Mouse (Mus musculus): ENCODE data around the gene Meis2. TPM values are rescaled to one million over a fixed set of nuclear protein-coding genes. Genes with fewer than 3 reads are reported as not detected.

Gene Meis2
- polyA plus RNA-seq, 1 experiment, result not detected

- TF ChIP-seq CTCF (IDR thresholded peaks at IDR 0.05; ENCODE audit: low read depth, low read length) (no peak), POLR2A (IDR thresholded peaks at IDR 0.05; ENCODE audit: borderline replicate concordance, low read depth, low read length) (no peak)
- Histone ChIP-seq H3K4me1 (ENCODE audit: control insufficient read depth, insufficient read depth, low read length) (no peaks in the 10 kb centered on the region), H3K4me3 (ENCODE audit: insufficient read depth, low read length) (no peak overlapping the region), H3K27ac (ENCODE audit: insufficient read depth, low read depth, low read length) (no peak overlapping the region)
Observed at GRCm38 (mm10) chr2:115883520-115883919, 182.1 kb downstream of the Meis2 start.

DNA sequence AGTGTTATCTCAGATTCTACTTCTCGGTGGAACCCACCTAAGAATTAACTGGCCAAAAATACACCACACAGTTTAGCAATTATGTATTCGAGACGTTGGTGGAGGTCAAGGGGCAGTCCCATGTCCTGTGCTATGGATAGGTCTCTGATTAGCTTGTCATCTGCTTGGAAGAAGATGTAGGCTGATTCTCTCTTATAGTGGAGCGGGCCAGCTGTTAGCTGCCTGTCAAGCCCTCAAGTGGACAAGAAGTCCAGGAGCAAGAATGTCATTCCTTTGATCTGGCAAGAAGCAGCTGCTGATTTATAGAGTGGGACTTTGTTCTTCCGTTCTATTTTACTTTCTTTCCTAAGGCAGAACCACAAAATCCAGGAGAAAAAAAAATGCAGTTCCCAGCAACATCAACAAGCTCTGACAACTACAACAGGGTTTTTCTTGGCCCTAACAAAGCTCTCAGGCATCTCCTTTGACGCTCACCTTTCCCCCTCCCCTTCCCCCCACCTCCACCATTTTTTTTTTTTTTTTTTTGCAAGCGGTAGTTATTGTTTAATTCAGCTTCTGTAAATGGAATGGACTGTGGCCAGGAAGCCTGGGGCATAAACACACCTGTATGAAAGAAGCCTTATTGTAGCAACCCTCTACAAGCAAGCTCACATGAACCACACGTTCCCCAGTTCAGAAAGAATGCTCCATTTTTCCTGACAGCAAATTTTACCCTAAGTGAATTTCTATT, 189.7 kb downstream of the Meis2 start:
- Histone ChIP-seq H3K27ac (ENCODE audit: insufficient read depth, low read depth, low read length) (no peak overlapping the region), H3K4me1 (ENCODE audit: control insufficient read depth, insufficient read depth, low read length) (no peaks in the 10 kb centered on the region), H3K4me3 (ENCODE audit: insufficient read depth, low read length) (no peak overlapping the region)
- TF ChIP-seq CTCF (IDR thresholded peaks at IDR 0.05; ENCODE audit: low read depth, low read length), result no peak
- TF ChIP-seq POLR2A (IDR thresholded peaks at IDR 0.05; ENCODE audit: borderline replicate concordance, low read depth, low read length), result no peak

- TF ChIP-seq CTCF (IDR thresholded peaks at IDR 0.05; ENCODE audit: low read depth, low read length), result no peak
- no peak for TF ChIP-seq POLR2A (IDR thresholded peaks at IDR 0.05; ENCODE audit: borderline replicate concordance, low read depth, low read length)
- Histone ChIP-seq H3K4me3 (ENCODE audit: insufficient read depth, low read length) (no peak overlapping the region), H3K27ac (ENCODE audit: insufficient read depth, low read depth, low read length) (no peak overlapping the region), H3K4me1 (ENCODE audit: control insufficient read depth, insufficient read depth, low read length) (no peaks in the 10 kb centered on the region)
Observed at GRCm38 (mm10) chr2:115872851-115873250, 192.8 kb downstream of the Meis2 start.

- H3K4me1 ChIP-seq (ENCODE audit: control insufficient read depth, insufficient read depth, low read length), result no peaks in the 10 kb centered on the region
- H3K27ac ChIP-seq (ENCODE audit: insufficient read depth, low read depth, low read length), result no peak overlapping the region
- no peak overlapping the region for H3K4me3 ChIP-seq (ENCODE audit: insufficient read depth, low read length)
- TF ChIP-seq POLR2A (IDR thresholded peaks at IDR 0.05; ENCODE audit: borderline replicate concordance, low read depth, low read length) (no peak), CTCF (IDR thresholded peaks at IDR 0.05; ENCODE audit: low read depth, low read length) (no peak)
Observed at GRCm38 (mm10) chr2:115869966-115870365, 195.7 kb downstream of the Meis2 start.

- H3K4me3 ChIP-seq (ENCODE audit: insufficient read depth, low read length), result no peak overlapping the region
- TF ChIP-seq POLR2A (IDR thresholded peaks at IDR 0.05; ENCODE audit: borderline replicate concordance, low read depth, low read length), result no peak
- 0 out of 2 replicates have a peak, but pooled peaks cover 2% of the 10 kb centered on the region for H3K4me1 ChIP-seq (ENCODE audit: control insufficient read depth, insufficient read depth, low read length)
- no peak overlapping the region for H3K27ac ChIP-seq (ENCODE audit: insufficient read depth, low read depth, low read length)
Observed at GRCm38 (mm10) chr2:115860600-115861347, 204.9 kb downstream of the Meis2 start.

GRCm38 (mm10) chr2:115860141-115860480, 205.5 kb downstream of the Meis2 start:
- H3K4me1 ChIP-seq (ENCODE audit: control insufficient read depth, insufficient read depth, low read length), result 0 out of 2 replicates have a peak, but pooled peaks cover 2% of the 10 kb centered on the region
- H3K4me3 ChIP-seq (ENCODE audit: insufficient read depth, low read length), result no peak overlapping the region
- H3K27ac ChIP-seq (ENCODE audit: insufficient read depth, low read depth, low read length), result no peak overlapping the region
- no peak for TF ChIP-seq CTCF (IDR thresholded peaks at IDR 0.05; ENCODE audit: low read depth, low read length)
- no peak for TF ChIP-seq POLR2A (IDR thresholded peaks at IDR 0.05; ENCODE audit: borderline replicate concordance, low read depth, low read length)

GRCm38 (mm10) chr2:115859371-115860140, 206.1 kb downstream of the Meis2 start:
- Histone ChIP-seq H3K27ac (ENCODE audit: insufficient read depth, low read depth, low read length) (no peak overlapping the region), H3K4me3 (ENCODE audit: insufficient read depth, low read length) (no peak overlapping the region), H3K4me1 (ENCODE audit: control insufficient read depth, insufficient read depth, low read length) (0 out of 2 replicates have a peak, but pooled peaks cover 2% of the 10 kb centered on the region)
- no peak for TF ChIP-seq POLR2A (IDR thresholded peaks at IDR 0.05; ENCODE audit: borderline replicate concordance, low read depth, low read length)
- TF ChIP-seq CTCF (IDR thresholded peaks at IDR 0.05; ENCODE audit: low read depth, low read length), result no peak

DNA sequence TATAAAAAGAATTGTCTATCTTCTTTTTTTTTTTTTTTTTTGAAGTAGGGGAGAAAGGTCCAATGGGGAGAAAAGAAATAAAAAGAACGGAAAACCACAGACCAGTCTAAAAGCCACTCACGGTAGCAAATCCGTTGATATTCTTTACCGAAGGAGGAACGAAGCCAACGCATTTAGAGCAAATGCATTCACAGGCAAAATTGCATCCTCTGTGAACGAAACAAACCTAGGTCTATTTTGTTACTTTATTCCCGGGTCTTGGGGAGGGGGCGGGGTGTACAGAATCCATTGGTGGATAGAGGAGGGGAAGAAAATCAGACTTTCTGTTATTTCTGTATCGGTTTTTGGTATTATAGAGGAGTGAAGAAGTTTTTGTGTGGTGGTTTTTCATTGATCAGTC, 206.7 kb downstream of the Meis2 start:
- TF ChIP-seq POLR2A (IDR thresholded peaks at IDR 0.05; ENCODE audit: borderline replicate concordance, low read depth, low read length) (no peak), CTCF (IDR thresholded peaks at IDR 0.05; ENCODE audit: low read depth, low read length) (no peak)
- H3K27ac ChIP-seq (ENCODE audit: insufficient read depth, low read depth, low read length), result no peak overlapping the region
- 0 out of 2 replicates have a peak, but pooled peaks cover 2% of the 10 kb centered on the region for H3K4me1 ChIP-seq (ENCODE audit: control insufficient read depth, insufficient read depth, low read length)
- H3K4me3 ChIP-seq (ENCODE audit: insufficient read depth, low read length), result no peak overlapping the region

- no peak for TF ChIP-seq POLR2A (IDR thresholded peaks at IDR 0.05; ENCODE audit: borderline replicate concordance, low read depth, low read length)
- TF ChIP-seq CTCF (IDR thresholded peaks at IDR 0.05; ENCODE audit: low read depth, low read length), result no peak
- no peak overlapping the region for H3K4me3 ChIP-seq (ENCODE audit: insufficient read depth, low read length)
Observed at GRCm38 (mm10) chr2:115858246-115858645, 207.4 kb downstream of the Meis2 start.

More at GRCm38 (mm10) chr2:115858246-115858645, 207.4 kb downstream of the Meis2 start:
- Histone ChIP-seq H3K27ac (ENCODE audit: insufficient read depth, low read depth, low read length) (no peak overlapping the region), H3K4me1 (ENCODE audit: control insufficient read depth, insufficient read depth, low read length) (0 out of 2 replicates have a peak, but pooled peaks cover 2% of the 10 kb centered on the region)
